Mouse (Mus musculus) CH12.LX (cell line): Measurements from ENCODE around the gene Mansc4. TPM values are rescaled to one million over a fixed set of nuclear protein-coding genes. Genes with fewer than 3 reads are reported as not detected.

Source experiments
- DNase-seq: peaks from one replicate; pipeline ENCODE4 v3.0.0-alpha.2; 2013; ENCODE audit errors: extremely low read depth
- H3K27ac ChIP-seq: 2 replicates; pipeline ENCODE4 v1.5.1; 2012; ENCODE audit warnings: low read depth, mild to moderate bottlenecking, control low read depth, moderate library complexity; ENCODE audit not compliant: insufficient read depth
- H3K27me3 ChIP-seq: replicated peaks from 2 replicates; pipeline ENCODE3; 2012; ENCODE audit warnings: inconsistent platforms
- H3K36me3 ChIP-seq, 2 experiments: replicated peaks in 1 of 2; 2 replicates each; pipeline versions ENCODE3 to v1.6.1; 2012; ENCODE audit warnings: inconsistent platforms in 1 of 2, low read length in 1 of 2, mild to moderate bottlenecking in 1 of 2, mixed read lengths in 1 of 2, moderate library complexity in 1 of 2; ENCODE audit not compliant: control insufficient read depth in 1 of 2, insufficient read depth in 1 of 2
- H3K4me1 ChIP-seq, 2 experiments: 2 replicates each; pipeline ENCODE4 v1.6.1; 2012; ENCODE audit warnings: inconsistent platforms in 1 of 2, moderate library complexity in 1 of 2; ENCODE audit not compliant: insufficient read depth in 2 of 2, control insufficient read depth in 1 of 2
- H3K4me2 ChIP-seq: 2 replicates; pipeline ENCODE4 v1.6.1; 2012; ENCODE audit warnings: low read depth, mild to moderate bottlenecking, control low read depth; ENCODE audit not compliant: poor library complexity, insufficient read depth, severe bottlenecking
- H3K4me3 ChIP-seq, 3 experiments: fragments of 150-350 bp in 1 of 3; sonication (generic) in 1 of 3; replicated peaks in 1 of 3; 2 replicates each; pipeline versions ENCODE3 to v1.5.1; 2011 to 2012; ENCODE audit warnings: low read depth in 2 of 3, low read length in 2 of 3, mild to moderate bottlenecking in 2 of 3, moderate library complexity in 2 of 3, control low read depth in 1 of 3, improper control_type of control experiment in 1 of 3, inconsistent platforms in 1 of 3, mixed read lengths in 1 of 3; ENCODE audit not compliant: poor library complexity in 1 of 3
- H3K79me2 ChIP-seq: replicated peaks from 2 replicates; pipeline ENCODE4 v1.6.1; 2012; ENCODE audit warnings: mild to moderate bottlenecking, moderate library complexity; ENCODE audit not compliant: control insufficient read depth, poor library complexity, insufficient read depth, severe bottlenecking; ENCODE audit errors: extremely low read depth
- H3K9ac ChIP-seq: 2 replicates; pipeline ENCODE4 v1.6.1; 2012; ENCODE audit warnings: low read depth, mild to moderate bottlenecking, control low read depth, moderate library complexity; ENCODE audit not compliant: insufficient read depth
- H3K9me3 ChIP-seq: replicated peaks from 2 replicates; pipeline ENCODE3; 2012; ENCODE audit warnings: low read length, inconsistent platforms, mixed read lengths
- BHLHE40 ChIP-seq: IDR thresholded peaks from 2 replicates; pipeline ENCODE4 v1.6.1; 2011; ENCODE audit warnings: mild to moderate bottlenecking, low read depth, low read length, improper control_type of control experiment
- CTCF ChIP-seq, 2 experiments: IDR thresholded peaks in 1 of 2; conservative IDR thresholded peaks in 1 of 2; 2 replicates each; pipeline ENCODE4 v1.5.1; 2011 to 2012; ENCODE audit warnings: low read depth in 2 of 2, low read length in 2 of 2, improper control_type of control experiment in 1 of 2, inconsistent platforms in 1 of 2, mild to moderate bottlenecking in 1 of 2, moderate library complexity in 1 of 2
- ETS1 ChIP-seq: conservative IDR thresholded peaks from 2 replicates; pipeline ENCODE4 v1.6.1; 2012; ENCODE audit warnings: low read depth, mild to moderate bottlenecking, inconsistent platforms, low read length, improper control_type of control experiment, moderate library complexity
- GABPA ChIP-seq: IDR thresholded peaks from 2 replicates; pipeline ENCODE4 v1.6.1; 2012; ENCODE audit warnings: low read depth, low read length, improper control_type of control experiment, inconsistent platforms; ENCODE audit not compliant: insufficient replicate concordance
- HCFC1 ChIP-seq: IDR thresholded peaks from 2 replicates; pipeline ENCODE4 v1.6.1; 2012; ENCODE audit warnings: low read depth, mild to moderate bottlenecking, inconsistent platforms, low read length, improper control_type of control experiment
- IRF4 ChIP-seq: IDR thresholded peaks from 2 replicates; pipeline ENCODE4 v1.6.1; 2014; ENCODE audit warnings: low read depth, mild to moderate bottlenecking, inconsistent platforms, low read length, improper control_type of control experiment
- MAX ChIP-seq: IDR thresholded peaks from 2 replicates; pipeline ENCODE4 v1.6.1; 2011; ENCODE audit warnings: low read length, improper control_type of control experiment
- MAZ ChIP-seq: IDR thresholded peaks from 2 replicates; pipeline ENCODE4 v1.6.1; 2012; ENCODE audit warnings: low read depth, mild to moderate bottlenecking, inconsistent platforms, low read length, improper control_type of control experiment, moderate library complexity
- MEF2A ChIP-seq: IDR thresholded peaks from 2 replicates; pipeline ENCODE4 v1.6.1; 2014; ENCODE audit warnings: low read depth, mild to moderate bottlenecking, inconsistent platforms, low read length, improper control_type of control experiment, borderline replicate concordance
- MXI1 ChIP-seq: IDR thresholded peaks from 2 replicates; pipeline ENCODE4 v1.6.1; 2011; ENCODE audit warnings: mild to moderate bottlenecking, low read depth, low read length, improper control_type of control experiment
- MYC ChIP-seq: IDR thresholded peaks from 2 replicates; pipeline ENCODE4 v1.6.1; 2011; ENCODE audit warnings: low read depth, mild to moderate bottlenecking, improper control_type of control experiment, low read length
- NRF1 ChIP-seq: IDR thresholded peaks from 2 replicates; pipeline ENCODE4 v1.6.1; 2014; ENCODE audit warnings: low read depth, mild to moderate bottlenecking, inconsistent platforms, low read length, improper control_type of control experiment, moderate library complexity
- RAD21 ChIP-seq: IDR thresholded peaks from 2 replicates; pipeline ENCODE4 v1.6.1; 2011; ENCODE audit warnings: low read depth, mild to moderate bottlenecking, low read length, improper control_type of control experiment, moderate library complexity
- SMC3 ChIP-seq: IDR thresholded peaks from 2 replicates; pipeline ENCODE4 v1.6.1; 2011; ENCODE audit warnings: low read depth, low read length, improper control_type of control experiment
- TBP ChIP-seq: conservative IDR thresholded peaks from 2 replicates; pipeline ENCODE4 v1.6.1; 2011; ENCODE audit warnings: low read depth, low read length, improper control_type of control experiment
- TCF12 ChIP-seq: IDR thresholded peaks from 2 replicates; pipeline ENCODE4 v1.6.1; 2014; ENCODE audit warnings: low read depth, mild to moderate bottlenecking, inconsistent platforms, low read length, improper control_type of control experiment
- USF2 ChIP-seq: conservative IDR thresholded peaks from 2 replicates; pipeline ENCODE4 v1.6.1; 2011; ENCODE audit warnings: low read depth, low read length, improper control_type of control experiment
- dilution Hi-C: fragments of 300-500 bp; cut with MboI; formaldehyde crosslinking; loops from 2 replicates; pipeline ENCODE4 v1.14.3; 2020; ENCODE audit warnings: low sequenced_read_pairs; ENCODE audit not compliant: extremely low pct_unique_long_range_greater_than_20kb, extremely low pct_ligation_motif_present
- in situ Hi-C: fragments of 300-500 bp; cut with MboI; formaldehyde crosslinking; loops from 3 replicates; pipeline ENCODE4 v1.14.3; 2019; ENCODE audit warnings: low sequenced_read_pairs, low pct_ligation_motif_present, low pct_unique_long_range_greater_than_20kb, mixed read lengths
- polyA plus RNA-seq: library from polyadenylated mRNA; unstranded; fragments of >175 nt; gene quantifications from 2 replicates; pipeline ENCODE4 v1.2.1, GENCODE M21; 2012; ENCODE audit warnings: low read depth; ENCODE audit not compliant: insufficient read length
- total RNA-seq, 2 experiments: library from RNA; depleted of rRNA; stranded (reverse); fragments of 300-350 nt in 1 of 2; fragments of >200 nt in 1 of 2; gene quantifications; 2 replicates each; pipeline ENCODE4 v1.2.3; 2012 to 2014

The Mansc4 gene
- total and polyA plus RNA-seq, 3 experiments, result 0.20 TPM; not detected in 2

DNA sequence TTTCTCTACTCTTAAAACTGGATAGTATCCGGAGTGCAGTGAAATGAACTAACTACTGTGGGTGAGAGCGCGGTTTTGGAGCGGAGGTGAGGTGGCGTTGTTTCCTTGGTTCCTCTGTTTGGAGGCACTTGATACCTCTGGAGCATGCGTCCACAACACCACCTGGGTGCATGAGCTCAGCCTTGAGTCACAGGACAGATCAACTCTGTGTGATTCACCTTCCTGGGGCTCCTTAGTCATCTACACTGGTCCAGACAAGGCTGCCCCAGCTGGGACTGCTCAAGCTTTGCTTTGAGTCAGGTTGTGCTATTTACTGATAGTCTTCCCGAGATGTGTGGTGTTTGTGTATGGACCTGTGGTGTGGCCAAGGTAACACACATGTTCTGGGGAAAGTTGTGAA lies 30.9 kb upstream of the Mansc4 start:
- dilution Hi-C loops (no loop called here), in situ Hi-C loops (no loop called here)
- H3K36me3 ChIP-seq, result peaks cover 2 to 3% of the 10 kb centered on the region in 2 experiments
- peak overlapping the region; percentile 59 for H3K27ac ChIP-seq
- H3K9ac ChIP-seq, result peak overlapping the region; percentile 1; the same call in 1 of the 2 replicates
- no peaks in the 10 kb centered on the region for H3K9me3 ChIP-seq
- H3K4me1 ChIP-seq, result peaks cover 37 to 51% of the 10 kb centered on the region in 2 experiments
- peak overlapping the region; percentile 17 for H3K4me2 ChIP-seq
- H3K79me2 ChIP-seq, result no peaks in the 10 kb centered on the region
- DNase-seq, result peak; percentile 71
- no peaks in the 10 kb centered on the region for H3K27me3 ChIP-seq
- no peak overlapping the region for H3K4me3 ChIP-seq
- TF ChIP-seq TBP (0 out of 2 replicates have a peak, but pooled peaks have one; percentile 27), USF2 (no peak), NRF1 (peak; percentile 72), GABPA (no peak), ETS1 (peak; percentile 83), TCF12 (no peak; the same call in 1 of the 2 replicates), MAZ (no peak), MAX (peak; percentile 30; the same call in 1 of the 2 replicates)

DNA sequence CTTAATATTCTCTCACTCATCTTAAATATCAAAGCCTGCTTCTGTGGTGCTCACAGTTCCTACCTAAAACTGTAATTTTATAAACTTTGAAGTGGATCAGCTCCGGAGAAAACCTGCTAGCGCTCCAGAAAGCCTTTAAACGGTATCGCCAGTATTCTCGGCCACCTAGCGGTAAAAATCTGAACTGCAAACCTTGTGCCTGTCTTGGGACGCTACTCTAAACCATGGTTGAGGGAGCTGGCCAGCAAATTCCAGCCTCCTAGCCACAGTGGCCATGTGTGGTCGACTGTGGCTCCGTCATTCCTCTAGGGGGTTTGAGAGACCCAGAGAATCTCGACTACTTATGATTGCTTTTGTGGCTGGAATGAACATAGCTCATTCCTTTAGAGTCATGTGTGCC lies 29.7 kb upstream of the Mansc4 start:
- H3K4me2 ChIP-seq, result no peak overlapping the region
- no peaks in the 10 kb centered on the region for H3K79me2 ChIP-seq
- in situ Hi-C loops (no loop called here), dilution Hi-C loops (no loop called here)
- H3K4me1 ChIP-seq, result peaks cover 27 to 40% of the 10 kb centered on the region in 2 experiments
- no peaks in the 10 kb centered on the region for H3K9me3 ChIP-seq
- DNase-seq, result peak; percentile 60
- TF ChIP-seq MXI1 (no peak), SMC3 (peak; percentile 63), TCF12 (0 out of 2 replicates have a peak, but pooled peaks have one; percentile 31), NRF1 (no peak), CTCF (conservative IDR thresholded peaks at IDR 0.05 in 1 of 2, IDR thresholded peaks at IDR 0.05 in 1 of 2; ENCODE audit: low read depth in 2 of 2, low read length in 2 of 2) (peak; percentile 62 to 70), MYC (0 out of 2 replicates have a peak, but pooled peaks have one; percentile 26), BHLHE40 (no peak), ETS1 (no peak), HCFC1 (no peak), RAD21 (peak; percentile 47), IRF4 (peak; percentile 37; the same call in 1 of the 2 replicates), MEF2A (no peak)
- H3K27me3 ChIP-seq, result no peaks in the 10 kb centered on the region
- H3K9ac ChIP-seq, result no peak overlapping the region
- H3K36me3 ChIP-seq, result peaks cover 10 to 13% of the 10 kb centered on the region in 2 experiments
- H3K4me3 ChIP-seq, result no peak overlapping the region
- H3K27ac ChIP-seq, result no peak overlapping the region
